Mouse (Mus musculus): ENCODE results near the gene Lamp1. TPM values are rescaled to one million over a fixed set of nuclear protein-coding genes. Genes with fewer than 3 reads are reported as not detected.
A peak's percentile ranks its signal among the peaks of the same experiment; 100 is the strongest.

Gene Lamp1
- polyA plus RNA-seq, 1 experiment from 2014 or later = 272 TPM

MicroRNAs within 50 kb of the gene (microRNA counts, 519-probe panel; counts per million panel counts)
- not detected for microRNA mmu-miR-1968

Small RNAs within 50 kb of the gene (microRNA-seq; reads per million reads assigned to microRNA genes)
- gene Mir1968 (13.3 reads per million, percentile 23 among the genes with 10 or more reads in this experiment), gene Mir7065 (not detected)

Other genes starting within 250 kb of the Lamp1 start
- gene F7, start 133.1 kb upstream of the Lamp1 start, polyA plus RNA-seq (2014; fragmentation: Nextera tagmentation; extraction: Ambion mirVana) = not detected in 2 replicates
- 0.88 and 1.4 TPM in 2 replicates for gene F10, start 121.9 kb upstream of the Lamp1 start, polyA plus RNA-seq (2014; fragmentation: Nextera tagmentation; extraction: Ambion mirVana)
- gene Proz, start 98.2 kb upstream of the Lamp1 start, polyA plus RNA-seq (2014; fragmentation: Nextera tagmentation; extraction: Ambion mirVana) = 0.31 and 0.45 TPM in 2 replicates
- 36.1 and 37.8 TPM in 2 replicates for gene Pcid2, start 53.7 kb upstream of the Lamp1 start, polyA plus RNA-seq (2014; fragmentation: Nextera tagmentation; extraction: Ambion mirVana)
- 93.9 and 101 TPM in 2 replicates for gene Cul4a, start 53.5 kb upstream of the Lamp1 start, polyA plus RNA-seq (2014; fragmentation: Nextera tagmentation; extraction: Ambion mirVana)
- 25.0 and 27.6 TPM in 2 replicates for gene Grtp1, start 41.5 kb downstream of the Lamp1 start, polyA plus RNA-seq (2014; fragmentation: Nextera tagmentation; extraction: Ambion mirVana)
- gene Adprhl1, start 95.0 kb downstream of the Lamp1 start, polyA plus RNA-seq (2014; fragmentation: Nextera tagmentation; extraction: Ambion mirVana) = not detected in 2 replicates
- 20.6 and 23.6 TPM in 2 replicates for gene Dcun1d2, start 129.0 kb downstream of the Lamp1 start, polyA plus RNA-seq (2014; fragmentation: Nextera tagmentation; extraction: Ambion mirVana)
- gene Tmco3, start 129.0 kb downstream of the Lamp1 start, polyA plus RNA-seq (2014; fragmentation: Nextera tagmentation; extraction: Ambion mirVana) = 45.5 and 46.3 TPM in 2 replicates
- 153 and 185 TPM in 2 replicates for gene Tfdp1, start 179.6 kb downstream of the Lamp1 start, polyA plus RNA-seq (2014; fragmentation: Nextera tagmentation; extraction: Ambion mirVana)
- gene Atp4b, start 237.7 kb downstream of the Lamp1 start, polyA plus RNA-seq (2014; fragmentation: Nextera tagmentation; extraction: Ambion mirVana) = 16.0 and 16.7 TPM in 2 replicates
- gene Grk1, start 245.9 kb downstream of the Lamp1 start, polyA plus RNA-seq (2014; fragmentation: Nextera tagmentation; extraction: Ambion mirVana) = not detected in 2 replicates

All from stomach, embryonic 14.5 days (tissue).